Mouse (Mus musculus) limb, embryonic 15.5 days (tissue): ENCODE data around the gene Zfp248. TPM values are rescaled to one million over a fixed set of nuclear protein-coding genes. Genes with fewer than 3 reads are reported as not detected.

Source experiments
- microRNA-seq: library from miRNA; unstranded; fragments of <30 nt; microRNA quantifications from one replicate; pipeline ENCODE4, GENCODE M21; 2016
- polyA plus RNA-seq: library from polyadenylated mRNA; unstranded; fragments of >200 nt; fragmentation: Nextera tagmentation; extraction: Ambion mirVana; gene quantifications from 2 replicates; pipeline ENCODE4 v1.2.1, GENCODE M21; 2015

Zfp248 gene
- polyA plus RNA-seq, 1 experiment from 2014 or later, result 9.3 TPM

Small RNAs within 50 kb of the gene (microRNA-seq; reads per million reads assigned to microRNA genes)
- not detected for gene Gm25953

Other genes starting within 250 kb of the Zfp248 start
- 32.3 and 33.9 TPM in 2 replicates for gene Bms1, start 36.1 kb downstream of the Zfp248 start, polyA plus RNA-seq
- 17.1 and 19.2 TPM in 2 replicates for gene Zfp9, start 23.8 kb upstream of the Zfp248 start, polyA plus RNA-seq
- gene Ankrd26, start 106.7 kb upstream of the Zfp248 start, polyA plus RNA-seq, result 12.0 and 12.6 TPM in 2 replicates